Mouse (Mus musculus) limb, embryonic 11.5 days (tissue): ENCODE results near the gene Srrm1. TPM values are rescaled to one million over a fixed set of nuclear protein-coding genes. Genes with fewer than 3 reads are reported as not detected.

ENCODE experiments used
- ATAC-seq: fragments of 200-750 bp; cut with Nextera tagmentation; 2 replicates; pipeline ENCODE4 v1.8.0; 2017; ENCODE audit warnings: low read depth; ENCODE audit not compliant: insufficient number of reproducible peaks, low FRiP score, low TSS enrichment
- DNase-seq: peaks from one replicate; pipeline ENCODE4 v3.0.0-alpha.2; 2015; ENCODE audit warnings: low spot score
- H3K27ac ChIP-seq: fragments of 300-500 bp; sonication (generic); replicated peaks from 2 replicates; pipeline ENCODE4 v1.5.1; 2014; ENCODE audit warnings: low read depth, mild to moderate bottlenecking, low read length
- H3K27me3 ChIP-seq: fragments of 300-500 bp; sonication (generic); 2 replicates; pipeline ENCODE4 v1.6.1; 2014; ENCODE audit warnings: mild to moderate bottlenecking, low read length, mixed read lengths; ENCODE audit not compliant: control insufficient read depth, insufficient read depth
- H3K36me3 ChIP-seq: fragments of 300-500 bp; sonication (generic); 2 replicates; pipeline ENCODE4 v1.6.1; 2014; ENCODE audit warnings: mild to moderate bottlenecking, low read length, moderate library complexity, mixed read lengths; ENCODE audit not compliant: control insufficient read depth, insufficient read depth
- H3K4me1 ChIP-seq: fragments of 300-500 bp; sonication (generic); 2 replicates; pipeline ENCODE4 v1.6.1; 2014; ENCODE audit warnings: low read length, mixed read lengths; ENCODE audit not compliant: control insufficient read depth, insufficient read depth
- H3K4me2 ChIP-seq: fragments of 300-500 bp; sonication (generic); 2 replicates; pipeline ENCODE4 v1.6.1; 2014; ENCODE audit warnings: low read depth, mild to moderate bottlenecking, moderate library complexity; ENCODE audit not compliant: severe bottlenecking
- H3K4me3 ChIP-seq: fragments of 300-500 bp; sonication (generic); 2 replicates; pipeline ENCODE4 v1.5.1; 2014; ENCODE audit warnings: low read depth, low read length
- H3K9ac ChIP-seq: fragments of 300-500 bp; sonication (generic); 2 replicates; pipeline ENCODE4 v1.6.1; 2014; ENCODE audit warnings: mild to moderate bottlenecking, low read length
- H3K9me3 ChIP-seq: fragments of 300-500 bp; sonication (generic); 2 replicates; pipeline ENCODE4 v1.6.1; 2016; ENCODE audit warnings: low read length; ENCODE audit not compliant: control insufficient read depth
- WGBS: fragments of 180-500 bp; shearing (Covaris S2); extraction: QIAGEN DNeasy Blood & Tissue Kit; methylation state at CpG from one replicate; pipeline ENCODE4 v1.1.7; 2014; 5-methylcytosine and 5-hydroxymethylcytosine counted together
- polyA plus RNA-seq: library from polyadenylated mRNA; unstranded; fragments of >200 nt; fragmentation: Nextera tagmentation; extraction: Ambion mirVana; gene quantifications from 2 replicates; pipeline ENCODE4 v1.2.1, GENCODE M21; 2014

Srrm1 gene
- polyA plus RNA-seq = 243 and 254 TPM in 2 replicates

GRCm38 (mm10) chr4:135353066-135353793, at the start of gene Srrm1:
TSS of gene Srrm1 (minus strand) at chr4:135353321.
- DNase-seq = peak; percentile 97
- H3K27ac ChIP-seq = peak within 1 kb of the TSS; percentile 96
- peaks cover 6% of the 10 kb centered on the region for H3K36me3 ChIP-seq
- H3K4me2 ChIP-seq = peak within 1 kb of the TSS; percentile 71
- H3K4me3 ChIP-seq = peak within 1 kb of the TSS; percentile 100
- under 1% methylated on average over 69 of the region's 69 CpGs for WGBS
- peak within 1 kb of the TSS; percentile 99 for H3K9ac ChIP-seq
- ATAC-seq = peak; percentile 91
- H3K4me1 ChIP-seq = peaks cover 9% of the 10 kb centered on the region
- no peaks in the 10 kb centered on the region for H3K9me3 ChIP-seq
- H3K27me3 ChIP-seq = no peaks in the 10 kb centered on the region

- Histone ChIP-seq H3K4me2 (no peak overlapping the region), H3K4me1 (peaks cover 4% of the 10 kb centered on the region; the same call in 1 of the 2 replicates), H3K4me3 (no peak overlapping the region), H3K27me3 (peaks cover 17% of the 10 kb centered on the region), H3K36me3 (no peaks in the 10 kb centered on the region), H3K9me3 (no peaks in the 10 kb centered on the region), H3K9ac (no peak overlapping the region), H3K27ac (no peak overlapping the region)
- ATAC-seq = no peak
- no peak for DNase-seq
- 22% methylated on average over 7 of the region's 7 CpGs for WGBS
Observed at GRCm38 (mm10) chr4:135401881-135402280, 48.8 kb upstream of the Srrm1 start.

GRCm38 (mm10) chr4:135397991-135398390, 44.9 kb upstream of the Srrm1 start, which contains the start of gene Ncmap:
TSS of gene Ncmap (minus strand) at chr4:135398227.
- WGBS = under 1% methylated on average over 29 of the region's 29 CpGs
- no peak within 1 kb of the TSS for H3K27ac ChIP-seq
- H3K36me3 ChIP-seq = no peaks in the 10 kb centered on the region
- H3K9ac ChIP-seq = peak within 1 kb of the TSS; percentile 52
- DNase-seq (peak; percentile 39), ATAC-seq (no peak)
- H3K4me1 ChIP-seq = peaks cover 4% of the 10 kb centered on the region; the same call in 1 of the 2 replicates
- no peaks in the 10 kb centered on the region for H3K9me3 ChIP-seq
- peak within 1 kb of the TSS; percentile 35 for H3K4me3 ChIP-seq
- peaks cover 22% of the 10 kb centered on the region for H3K27me3 ChIP-seq
- peak within 1 kb of the TSS; percentile 82 for H3K4me2 ChIP-seq

GRCm38 (mm10) chr4:135397551-135397950, 44.4 kb upstream of the Srrm1 start:
- Histone ChIP-seq H3K27me3 (peaks cover 22% of the 10 kb centered on the region), H3K36me3 (no peaks in the 10 kb centered on the region), H3K4me2 (peak overlapping the region; percentile 82), H3K9ac (peak overlapping the region; percentile 52), H3K9me3 (no peaks in the 10 kb centered on the region; the same call in 1 of the 2 replicates), H3K27ac (no peak overlapping the region), H3K4me3 (peak overlapping the region; percentile 35), H3K4me1 (peaks cover 4% of the 10 kb centered on the region; the same call in 1 of the 2 replicates)
- WGBS = 3% methylated on average over 16 of the region's 16 CpGs
- no peak for ATAC-seq
- DNase-seq = peak; percentile 43

GRCm38 (mm10) chr4:135396303-135396702, 43.2 kb upstream of the Srrm1 start:
- peaks cover 4% of the 10 kb centered on the region; the same call in 1 of the 2 replicates for H3K4me1 ChIP-seq
- H3K9ac ChIP-seq = no peak overlapping the region
- no peak overlapping the region for H3K4me3 ChIP-seq
- H3K27ac ChIP-seq = no peak overlapping the region
- H3K9me3 ChIP-seq = no peaks in the 10 kb centered on the region; the same call in 1 of the 2 replicates
- peaks cover 22% of the 10 kb centered on the region for H3K27me3 ChIP-seq
- no peak for ATAC-seq
- DNase-seq = no peak
- H3K4me2 ChIP-seq = no peak overlapping the region
- no peaks in the 10 kb centered on the region for H3K36me3 ChIP-seq
- WGBS = 87% methylated on average over 5 of the region's 5 CpGs

- peaks cover 22% of the 10 kb centered on the region for H3K27me3 ChIP-seq
- no peaks in the 10 kb centered on the region; the same call in 1 of the 2 replicates for H3K9me3 ChIP-seq
- H3K4me1 ChIP-seq = peaks cover 4% of the 10 kb centered on the region; the same call in 1 of the 2 replicates
- no peak overlapping the region for H3K4me3 ChIP-seq
- DNase-seq (no peak), ATAC-seq (no peak)
- H3K36me3 ChIP-seq = no peaks in the 10 kb centered on the region
- no peak overlapping the region for H3K4me2 ChIP-seq
- WGBS = 91% methylated on average over 4 of the region's 4 CpGs
- no peak overlapping the region for H3K9ac ChIP-seq
- H3K27ac ChIP-seq = no peak overlapping the region
Observed at GRCm38 (mm10) chr4:135395375-135395774, 42.3 kb upstream of the Srrm1 start.

GRCm38 (mm10) chr4:135394666-135395065, 41.5 kb upstream of the Srrm1 start:
- WGBS = 82% methylated on average over 7 of the region's 7 CpGs
- no peak for ATAC-seq

GRCm38 (mm10) chr4:135393381-135393780, 40.3 kb upstream of the Srrm1 start:
- H3K27me3 ChIP-seq = peaks cover 18% of the 10 kb centered on the region
- DNase-seq (no peak), ATAC-seq (no peak)
- H3K4me3 ChIP-seq = no peak overlapping the region
- no peak overlapping the region for H3K27ac ChIP-seq
- no peaks in the 10 kb centered on the region; the same call in 1 of the 2 replicates for H3K9me3 ChIP-seq
- H3K4me2 ChIP-seq = no peak overlapping the region
- H3K9ac ChIP-seq = no peak overlapping the region
- 80% methylated on average over 6 of the region's 6 CpGs for WGBS
- no peaks in the 10 kb centered on the region for H3K36me3 ChIP-seq
- peaks cover 4% of the 10 kb centered on the region; the same call in 1 of the 2 replicates for H3K4me1 ChIP-seq

More at GRCm38 (mm10) chr4:135394666-135395065, 41.5 kb upstream of the Srrm1 start:
- Histone ChIP-seq H3K4me3 (no peak overlapping the region), H3K27ac (no peak overlapping the region), H3K27me3 (peaks cover 22% of the 10 kb centered on the region), H3K9ac (no peak overlapping the region), H3K4me1 (peaks cover 4% of the 10 kb centered on the region; the same call in 1 of the 2 replicates), H3K36me3 (no peaks in the 10 kb centered on the region), H3K9me3 (no peaks in the 10 kb centered on the region; the same call in 1 of the 2 replicates), H3K4me2 (no peak overlapping the region)
- DNase-seq = no peak
